Mouse (Mus musculus) embryonic facial prominence, embryonic 13.5 days (tissue): Measurements from ENCODE around the gene Wdr43. TPM values are rescaled to one million over a fixed set of nuclear protein-coding genes. Genes with fewer than 3 reads are reported as not detected.
"Not testable (repeated sequence)": the region's sequence is repeated elsewhere in the genome, so short reads cannot be mapped to it uniquely, and the experiment has no call there.

Experiments used
- ATAC-seq: fragments of 200-750 bp; cut with Nextera tagmentation; 2 replicates; pipeline ENCODE4 v1.8.0; 2017; ENCODE audit warnings: low read depth; ENCODE audit not compliant: insufficient number of reproducible peaks, insufficient read depth, low FRiP score, low TSS enrichment
- H3K27ac ChIP-seq: fragments of 300-500 bp; sonication (generic); 2 replicates; pipeline ENCODE4 v1.5.1; 2015; ENCODE audit warnings: moderate library complexity, mild to moderate bottlenecking, inconsistent platforms
- H3K27me3 ChIP-seq: fragments of 300-500 bp; sonication (generic); 2 replicates; pipeline ENCODE4 v1.6.1; 2015; ENCODE audit warnings: mild to moderate bottlenecking, inconsistent platforms
- H3K36me3 ChIP-seq: fragments of 300-500 bp; sonication (generic); 2 replicates; pipeline ENCODE4 v1.6.1; 2015; ENCODE audit warnings: mild to moderate bottlenecking, inconsistent platforms
- H3K4me1 ChIP-seq: fragments of 300-500 bp; sonication (generic); 2 replicates; pipeline ENCODE4 v1.6.1; 2015; ENCODE audit warnings: inconsistent platforms
- H3K4me2 ChIP-seq: fragments of 300-500 bp; sonication (generic); 2 replicates; pipeline ENCODE4 v1.6.1; 2015; ENCODE audit warnings: moderate library complexity, mild to moderate bottlenecking, inconsistent platforms
- H3K4me3 ChIP-seq: fragments of 300-500 bp; sonication (generic); 2 replicates; pipeline ENCODE4 v1.5.1; 2015; ENCODE audit warnings: mild to moderate bottlenecking, inconsistent platforms
- H3K9ac ChIP-seq: fragments of 300-500 bp; sonication (generic); 2 replicates; pipeline ENCODE4 v1.6.1; 2015; ENCODE audit warnings: mild to moderate bottlenecking, inconsistent platforms
- H3K9me3 ChIP-seq: fragments of 300-500 bp; sonication (generic); 2 replicates; pipeline ENCODE4 v1.6.1; 2016; ENCODE audit warnings: inconsistent platforms
- WGBS: fragments of 180-500 bp; shearing (Covaris S2); methylation state at CpG from one replicate; pipeline ENCODE4 v1.1.7; 2015; ENCODE audit warnings: mixed read lengths; 5-methylcytosine and 5-hydroxymethylcytosine counted together
- polyA plus RNA-seq: library from polyadenylated mRNA; unstranded; fragments of >200 nt; fragmentation: Nextera tagmentation; extraction: Ambion mirVana; gene quantifications from 2 replicates; pipeline ENCODE4 v1.2.1, GENCODE M21; 2015

The Wdr43 gene
- polyA plus RNA-seq, 1 experiment from 2014 or later, result 77.4 TPM

- H3K9ac ChIP-seq, result no peak overlapping the region
- no peaks in the 10 kb centered on the region for H3K27me3 ChIP-seq
- H3K4me3 ChIP-seq, result no peak overlapping the region
- no peak overlapping the region for H3K27ac ChIP-seq
- H3K4me1 ChIP-seq, result no peaks in the 10 kb centered on the region
- no peaks in the 10 kb centered on the region for H3K9me3 ChIP-seq
- H3K4me2 ChIP-seq, result no peak overlapping the region
- peaks cover 94% of the 10 kb centered on the region for H3K36me3 ChIP-seq
- WGBS, result 92% methylated on average over 4 of the region's 4 CpGs
- no peak for ATAC-seq
Measured at GRCm38 (mm10) chr17:71637750-71638265, 22.1 kb downstream of the Wdr43 start.

GRCm38 (mm10) chr17:71639056-71639455, 23.4 kb downstream of the Wdr43 start:
- H3K4me2 ChIP-seq, H3K27ac ChIP-seq, H3K9ac ChIP-seq, H3K27me3 ChIP-seq, H3K4me1 ChIP-seq, ATAC-seq, H3K9me3 ChIP-seq, H3K4me3 ChIP-seq: not testable (repeated sequence)
- peaks cover 89% of the 10 kb centered on the region for H3K36me3 ChIP-seq
- WGBS, result 81% methylated on average over 5 of the region's 5 CpGs

GRCm38 (mm10) chr17:71640421-71641085, 24.9 kb downstream of the Wdr43 start:
- Histone ChIP-seq H3K9me3 (no peaks in the 10 kb centered on the region), H3K9ac (no peak overlapping the region), H3K4me2 (no peak overlapping the region), H3K4me1 (no peaks in the 10 kb centered on the region), H3K27me3 (no peaks in the 10 kb centered on the region), H3K4me3 (no peak overlapping the region), H3K36me3 (peaks cover 87% of the 10 kb centered on the region), H3K27ac (no peak overlapping the region)
- ATAC-seq, result no peak
- 90% methylated on average over 9 of the region's 9 CpGs for WGBS

DNA sequence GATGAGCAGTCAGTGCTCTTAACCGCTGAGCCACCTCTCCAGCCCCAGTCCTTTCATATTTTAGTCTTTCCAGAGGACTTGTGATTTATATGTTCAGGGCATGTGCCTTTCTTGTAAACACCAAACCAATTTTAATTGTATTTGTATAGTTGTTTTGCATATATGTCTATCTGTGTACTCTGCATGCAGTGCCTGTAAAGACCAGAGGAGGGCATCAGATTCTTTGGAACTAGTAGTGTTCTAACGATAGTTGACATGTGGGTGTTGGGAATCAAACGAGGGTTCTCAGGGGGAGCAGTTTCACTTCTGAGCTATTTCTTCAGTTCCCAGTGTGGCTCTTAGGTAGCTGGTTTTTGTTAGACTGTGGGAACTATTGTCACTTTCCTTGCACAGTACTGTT, 26.5 kb downstream of the Wdr43 start:
- ATAC-seq, result no peak
- Histone ChIP-seq H3K4me2 (no peak overlapping the region), H3K27ac (no peak overlapping the region), H3K9me3 (no peaks in the 10 kb centered on the region), H3K4me1 (no peaks in the 10 kb centered on the region), H3K27me3 (no peaks in the 10 kb centered on the region), H3K4me3 (no peak overlapping the region), H3K36me3 (peaks cover 82% of the 10 kb centered on the region), H3K9ac (no peak overlapping the region)
- 86% methylated on average over 3 of the region's 3 CpGs for WGBS

- no peak for ATAC-seq
- H3K4me3 ChIP-seq, result no peak overlapping the region
- no peak overlapping the region for H3K27ac ChIP-seq
- H3K9ac ChIP-seq, result no peak overlapping the region
- no peaks in the 10 kb centered on the region for H3K9me3 ChIP-seq
- no peak overlapping the region for H3K4me2 ChIP-seq
- 93% methylated on average over 9 of the region's 9 CpGs for WGBS
- H3K4me1 ChIP-seq, result no peaks in the 10 kb centered on the region
- H3K27me3 ChIP-seq, result no peaks in the 10 kb centered on the region
- peaks cover 69% of the 10 kb centered on the region for H3K36me3 ChIP-seq
Measured at GRCm38 (mm10) chr17:71650011-71650410, 34.3 kb downstream of the Wdr43 start.

- H3K4me3 ChIP-seq, result no peak overlapping the region
- no peaks in the 10 kb centered on the region for H3K27me3 ChIP-seq
- no peak for ATAC-seq
- H3K9ac ChIP-seq, result no peak overlapping the region
- no peaks in the 10 kb centered on the region for H3K9me3 ChIP-seq
- WGBS, result 86% methylated on average over 2 of the region's 2 CpGs
- H3K4me1 ChIP-seq, result no peaks in the 10 kb centered on the region
- H3K36me3 ChIP-seq, result peaks cover 75% of the 10 kb centered on the region
- no peak overlapping the region for H3K4me2 ChIP-seq
- H3K27ac ChIP-seq, result 0 out of 2 replicates have a peak overlapping the region, but pooled peaks have one; percentile 7
Measured at GRCm38 (mm10) chr17:71652495-71652894, 36.8 kb downstream of the Wdr43 start.

GRCm38 (mm10) chr17:71652934-71653333, 37.2 kb downstream of the Wdr43 start:
- H3K4me1 ChIP-seq, result no peaks in the 10 kb centered on the region
- no peaks in the 10 kb centered on the region for H3K9me3 ChIP-seq
- no peak overlapping the region for H3K9ac ChIP-seq
- no peak overlapping the region for H3K4me2 ChIP-seq
- H3K27me3 ChIP-seq, result no peaks in the 10 kb centered on the region
- H3K36me3 ChIP-seq, result peaks cover 79% of the 10 kb centered on the region
- H3K27ac ChIP-seq, result no peak overlapping the region
- no peak overlapping the region for H3K4me3 ChIP-seq
- WGBS, result 81% methylated on average over 5 of the region's 5 CpGs
- ATAC-seq, result no peak

DNA sequence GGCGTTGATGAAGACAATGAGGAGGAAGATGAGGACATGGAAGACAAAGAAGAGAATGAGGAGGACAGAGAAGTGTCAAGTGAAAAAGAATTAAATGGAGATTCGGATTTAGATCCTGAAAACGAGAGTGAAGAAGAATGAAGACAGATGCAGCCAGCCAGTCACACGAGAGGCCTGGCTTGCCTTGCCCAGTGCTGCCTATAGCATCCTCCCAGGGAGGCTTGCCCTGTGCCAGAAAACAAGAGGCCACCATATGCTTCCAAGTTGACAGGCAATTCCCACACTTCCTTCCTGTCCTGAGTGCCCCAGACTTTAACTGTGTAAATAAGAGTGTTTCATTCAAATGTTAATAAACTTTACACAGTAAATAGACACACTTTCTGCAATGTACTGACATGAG, 41.8 kb downstream of the Wdr43 start:
- no peak overlapping the region for H3K27ac ChIP-seq
- peaks cover 47% of the 10 kb centered on the region for H3K36me3 ChIP-seq
- no peaks in the 10 kb centered on the region for H3K27me3 ChIP-seq
- ATAC-seq, result no peak
- no peak overlapping the region for H3K4me2 ChIP-seq
- H3K9ac ChIP-seq, result no peak overlapping the region
- H3K4me1 ChIP-seq, result peaks cover 4% of the 10 kb centered on the region; the same call in 1 of the 2 replicates
- H3K4me3 ChIP-seq, result no peak overlapping the region
- no peaks in the 10 kb centered on the region for H3K9me3 ChIP-seq
- WGBS, result 84% methylated on average over 4 of the region's 4 CpGs

GRCm38 (mm10) chr17:71658666-71659065, 43.0 kb downstream of the Wdr43 start:
- H3K4me3 ChIP-seq, result no peak overlapping the region
- no peaks in the 10 kb centered on the region for H3K27me3 ChIP-seq
- WGBS, result 87% methylated on average over 10 of the region's 10 CpGs
- H3K4me1 ChIP-seq, result peaks cover 4% of the 10 kb centered on the region; the same call in 1 of the 2 replicates
- H3K9ac ChIP-seq, result no peak overlapping the region
- H3K4me2 ChIP-seq, result no peak overlapping the region
- H3K36me3 ChIP-seq, result peaks cover 37% of the 10 kb centered on the region
- H3K27ac ChIP-seq, result no peak overlapping the region
- H3K9me3 ChIP-seq, result no peaks in the 10 kb centered on the region
- no peak for ATAC-seq

DNA sequence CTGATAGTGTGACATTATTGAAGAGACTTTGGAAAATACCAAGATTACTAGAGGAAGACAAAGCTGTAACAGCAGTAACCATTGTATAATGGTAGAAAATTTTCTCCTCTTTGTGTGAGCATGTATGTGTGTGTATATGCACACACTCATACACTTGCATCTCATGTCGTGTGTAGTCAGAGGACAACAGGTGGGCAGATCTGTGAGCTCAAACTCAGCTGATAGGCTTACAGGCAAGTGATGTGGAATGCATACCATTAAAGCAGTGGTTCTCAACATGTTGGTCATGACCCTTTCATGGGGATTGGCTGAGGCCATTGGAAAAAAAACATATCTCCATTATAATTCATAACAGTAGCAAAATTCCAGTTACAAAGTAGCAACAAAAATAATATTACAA, 44.7 kb downstream of the Wdr43 start:
- ATAC-seq, result no peak
- 40% methylated on average over 1 of the region's 1 CpGs for WGBS

DNA sequence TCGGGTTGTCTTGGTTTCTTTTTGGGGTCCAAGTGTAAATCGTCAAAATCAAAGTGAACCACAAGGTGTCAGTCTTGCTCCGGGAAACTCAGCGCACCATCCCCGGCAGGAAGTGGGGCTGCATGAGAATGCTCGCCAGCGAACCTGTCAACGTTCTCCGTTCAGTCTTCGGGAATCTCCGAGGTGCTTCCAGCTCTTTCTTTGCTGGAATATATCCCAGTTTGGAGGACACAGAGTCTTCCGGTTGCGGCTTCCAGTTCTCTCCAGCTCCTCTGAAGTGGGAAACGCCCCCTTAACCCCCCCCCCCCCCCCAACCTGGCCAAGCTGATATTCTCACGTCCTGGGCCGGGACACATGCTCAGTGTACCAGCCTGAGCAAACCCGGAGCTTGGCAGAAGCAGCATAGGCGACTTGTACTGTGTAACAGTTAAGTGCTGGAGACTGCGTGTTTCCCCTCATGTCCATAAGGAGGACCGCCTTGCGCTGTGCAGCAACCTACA, 47.1 kb downstream of the Wdr43 start:
- 11% methylated on average over 21 of the region's 21 CpGs for WGBS
- ATAC-seq, result peak; percentile 72
- H3K27ac ChIP-seq, result no peak overlapping the region
- H3K9me3 ChIP-seq, result no peaks in the 10 kb centered on the region
- H3K9ac ChIP-seq, result peak overlapping the region; percentile 54; the same call in 1 of the 2 replicates
- H3K36me3 ChIP-seq, result peaks cover 8% of the 10 kb centered on the region
- peaks cover 4% of the 10 kb centered on the region; the same call in 1 of the 2 replicates for H3K4me1 ChIP-seq
- H3K4me2 ChIP-seq, result peak overlapping the region; percentile 64
- peak overlapping the region; percentile 36 for H3K4me3 ChIP-seq
- H3K27me3 ChIP-seq, result no peaks in the 10 kb centered on the region

More for the DNA sequence above, 44.7 kb downstream of the Wdr43 start:
- Histone ChIP-seq H3K4me2 (no peak overlapping the region), H3K9ac (no peak overlapping the region), H3K9me3 (no peaks in the 10 kb centered on the region), H3K36me3 (peaks cover 29% of the 10 kb centered on the region), H3K27ac (no peak overlapping the region), H3K27me3 (no peaks in the 10 kb centered on the region), H3K4me3 (no peak overlapping the region), H3K4me1 (peaks cover 4% of the 10 kb centered on the region; the same call in 1 of the 2 replicates)

- Histone ChIP-seq H3K4me1 (peaks cover 4% of the 10 kb centered on the region; the same call in 1 of the 2 replicates), H3K27ac (no peak overlapping the region), H3K9ac (no peak overlapping the region), H3K27me3 (no peaks in the 10 kb centered on the region), H3K9me3 (no peaks in the 10 kb centered on the region), H3K4me3 (no peak overlapping the region), H3K36me3 (peaks cover 6% of the 10 kb centered on the region), H3K4me2 (no peak overlapping the region)
- ATAC-seq, result no peak
- 85% methylated on average over 6 of the region's 6 CpGs for WGBS
Measured at GRCm38 (mm10) chr17:71663491-71663890, 47.8 kb downstream of the Wdr43 start.
